Mouse (Mus musculus) central nervous system, embryonic 14 days (tissue): ENCODE measurements around the gene Tmod1. TPM values are rescaled to one million over a fixed set of nuclear protein-coding genes. Genes with fewer than 3 reads are reported as not detected.

Source experiments
- polyA plus RNA-seq: library from polyadenylated mRNA; depleted of rRNA; stranded (reverse); fragments of >200 nt; gene quantifications from 2 replicates; pipeline ENCODE4 v1.2.3, GENCODE M21; 2012; rRNA removed

The Tmod1 gene
- polyA plus RNA-seq = 0.54 and 2.8 TPM in 2 replicates

GRCm38 (mm10) chr4:46038892-46039751 lies at the start of gene Tmod1:
Tmod1 (plus strand) TSS chr4:46038935.

GRCm38 (mm10) chr4:46138287-46139222 lies 99.8 kb downstream of the Tmod1 start, which contains the start of the genes Ncbp1 and Tstd2:
Ncbp1 (plus strand) TSS chr4:46138613.
Tstd2 (minus strand) TSS chr4:46138694.

Other genes starting within 250 kb of the Tmod1 start
- gene Aldh1b1, start 239.9 kb upstream of the Tmod1 start, polyA plus RNA-seq = 9.6 and 10.9 TPM in 2 replicates
- gene Igfbpl1, start 212.0 kb upstream of the Tmod1 start, polyA plus RNA-seq = 268 and 402 TPM in 2 replicates
- gene Stra6l, start 190.3 kb upstream of the Tmod1 start, polyA plus RNA-seq = 2.2 and 3.7 TPM in 2 replicates
- 0.28 and 0.31 TPM in 2 replicates for gene Ccdc180, start 148.6 kb upstream of the Tmod1 start, polyA plus RNA-seq
- gene Tdrd7, start 73.6 kb upstream of the Tmod1 start, polyA plus RNA-seq = 21.0 and 21.2 TPM in 2 replicates
- gene Ncbp1, start 99.7 kb downstream of the Tmod1 start, polyA plus RNA-seq = 93.7 and 108 TPM in 2 replicates
- 26.6 and 28.9 TPM in 2 replicates for gene Tstd2, start 99.8 kb downstream of the Tmod1 start, polyA plus RNA-seq
- 38.6 TPM in 2 replicates for gene Xpa, start 157.4 kb downstream of the Tmod1 start, polyA plus RNA-seq